Comparison of ENCODE assay signal across 26 mouse cellular contexts in the genomic region with DNA sequence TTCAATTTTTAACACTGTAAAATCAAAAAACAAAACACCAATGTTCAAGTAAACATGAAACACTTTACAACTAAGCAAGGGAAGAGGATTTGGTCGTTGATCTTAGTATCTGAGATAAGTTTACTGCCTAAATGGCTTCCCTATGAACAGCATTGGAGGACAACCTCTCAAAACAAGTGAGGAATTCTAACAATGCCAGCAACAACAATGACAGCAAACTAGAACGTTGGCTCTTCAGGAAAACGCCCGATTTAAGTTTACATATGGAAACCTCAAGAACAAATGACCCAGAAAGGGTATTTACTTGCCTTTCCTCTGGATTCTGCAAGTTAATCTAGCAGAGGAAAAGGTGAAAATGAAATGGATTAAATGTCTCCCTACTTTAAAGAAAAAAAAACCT.
"Had no signal": no experiment of that assay in that cellular context is flagged by ENCODE, and none has a peak within 500 bp of the region (broad histone marks: within the 10 kb centered on the region; RNA-seq: fewer than 3 reads in every experiment).

No protein-coding gene starts in this region.

- H3K27ac ChIP-seq: heart, adult 2 months; heart, embryonic 13.5 days; heart, embryonic 15.5 days; hindbrain, embryonic 13.5 days; hindbrain, embryonic 15.5 days; hindbrain, postnatal 0 days; kidney, embryonic 15.5 days; kidney, postnatal 0 days; limb, embryonic 13.5 days; limb, embryonic 15.5 days; liver, embryonic 12.5 days; liver, embryonic 14.5 days had no signal

- DNase-seq: gastrocnemius, postnatal 14 days; gastrocnemius, postnatal 36 days; heart, adult 2 months; heart, postnatal 14 days; heart, postnatal 36 days; kidney, adult 11 months; kidney, adult 2 months; kidney, adult 9 months; kidney, postnatal 14 days; kidney, postnatal 36 days; layer of hippocampus, adult 9-11 months; layer of hippocampus, postnatal 36 days; left cerebral cortex, postnatal 4 days had no signal

- H3K4me2 ChIP-seq: heart, embryonic 11.5 days; heart, embryonic 13.5 days; heart, embryonic 15.5 days; hindbrain, embryonic 13.5 days; hindbrain, embryonic 15.5 days; kidney, embryonic 15.5 days; limb, embryonic 13.5 days; limb, embryonic 15.5 days; liver, embryonic 12.5 days had no signal

- ATAC-seq: hindbrain, postnatal 0 days; intestine, embryonic 16.5 days; liver, embryonic 12.5 days had no signal

- H3K9ac ChIP-seq: heart, embryonic 13.5 days; heart, embryonic 15.5 days; hindbrain, embryonic 13.5 days; hindbrain, embryonic 15.5 days; kidney, embryonic 15.5 days; limb, embryonic 13.5 days; limb, embryonic 15.5 days; liver, embryonic 12.5 days; liver, embryonic 14.5 days had no signal

- H3K4me3 ChIP-seq: heart, adult 2 months; heart, embryonic 13.5 days; heart, embryonic 15.5 days; hindbrain, embryonic 13.5 days; hindbrain, embryonic 15.5 days; kidney, embryonic 15.5 days; limb, embryonic 13.5 days; limb, embryonic 15.5 days; liver, embryonic 12.5 days had no signal

- H3K4me1 ChIP-seq: heart, embryonic 13.5 days; heart, embryonic 15.5 days; hindbrain, embryonic 13.5 days; hindbrain, embryonic 15.5 days; kidney, embryonic 15.5 days; limb, embryonic 13.5 days; limb, embryonic 15.5 days had no signal

- H3K27me3 ChIP-seq: heart, embryonic 13.5 days; heart, embryonic 15.5 days; hindbrain, embryonic 13.5 days; hindbrain, embryonic 15.5 days; kidney, embryonic 15.5 days; limb, embryonic 13.5 days; limb, embryonic 15.5 days; liver, embryonic 12.5 days had no signal

- H3K9me3 ChIP-seq: heart, embryonic 13.5 days; heart, embryonic 15.5 days; hindbrain, embryonic 13.5 days; hindbrain, embryonic 15.5 days; kidney, embryonic 15.5 days; limb, embryonic 13.5 days; limb, embryonic 15.5 days; liver, embryonic 12.5 days had no signal
